Mouse (Mus musculus) CH12.LX (cell line): ENCODE results near the gene Slitrk3. TPM values are rescaled to one million over a fixed set of nuclear protein-coding genes. Genes with fewer than 3 reads are reported as not detected.
"Not testable (repeated sequence)": the region's sequence is repeated elsewhere in the genome, so short reads cannot be mapped to it uniquely, and the experiment has no call there.

ENCODE experiments used
- DNase-seq: peaks from one replicate; pipeline ENCODE4 v3.0.0-alpha.2; 2013; ENCODE audit errors: extremely low read depth
- H3K27ac ChIP-seq: 2 replicates; pipeline ENCODE4 v1.5.1; 2012; ENCODE audit warnings: low read depth, mild to moderate bottlenecking, control low read depth, moderate library complexity; ENCODE audit not compliant: insufficient read depth
- H3K27me3 ChIP-seq: replicated peaks from 2 replicates; pipeline ENCODE3; 2012; ENCODE audit warnings: inconsistent platforms
- H3K36me3 ChIP-seq, 2 experiments: replicated peaks in 1 of 2; 2 replicates each; pipeline versions ENCODE3 to v1.6.1; 2012; ENCODE audit warnings: inconsistent platforms in 1 of 2, low read length in 1 of 2, mild to moderate bottlenecking in 1 of 2, mixed read lengths in 1 of 2, moderate library complexity in 1 of 2; ENCODE audit not compliant: control insufficient read depth in 1 of 2, insufficient read depth in 1 of 2
- H3K4me1 ChIP-seq, 2 experiments: 2 replicates each; pipeline ENCODE4 v1.6.1; 2012; ENCODE audit warnings: inconsistent platforms in 1 of 2, moderate library complexity in 1 of 2; ENCODE audit not compliant: insufficient read depth in 2 of 2, control insufficient read depth in 1 of 2
- H3K4me2 ChIP-seq: 2 replicates; pipeline ENCODE4 v1.6.1; 2012; ENCODE audit warnings: low read depth, mild to moderate bottlenecking, control low read depth; ENCODE audit not compliant: poor library complexity, insufficient read depth, severe bottlenecking
- H3K4me3 ChIP-seq, 3 experiments: fragments of 150-350 bp in 1 of 3; sonication (generic) in 1 of 3; replicated peaks in 1 of 3; 2 replicates each; pipeline versions ENCODE3 to v1.5.1; 2011 to 2012; ENCODE audit warnings: low read depth in 2 of 3, low read length in 2 of 3, mild to moderate bottlenecking in 2 of 3, moderate library complexity in 2 of 3, control low read depth in 1 of 3, improper control_type of control experiment in 1 of 3, inconsistent platforms in 1 of 3, mixed read lengths in 1 of 3; ENCODE audit not compliant: poor library complexity in 1 of 3
- H3K79me2 ChIP-seq: replicated peaks from 2 replicates; pipeline ENCODE4 v1.6.1; 2012; ENCODE audit warnings: mild to moderate bottlenecking, moderate library complexity; ENCODE audit not compliant: control insufficient read depth, poor library complexity, insufficient read depth, severe bottlenecking; ENCODE audit errors: extremely low read depth
- H3K9ac ChIP-seq: 2 replicates; pipeline ENCODE4 v1.6.1; 2012; ENCODE audit warnings: low read depth, mild to moderate bottlenecking, control low read depth, moderate library complexity; ENCODE audit not compliant: insufficient read depth
- H3K9me3 ChIP-seq: replicated peaks from 2 replicates; pipeline ENCODE3; 2012; ENCODE audit warnings: low read length, inconsistent platforms, mixed read lengths
- BHLHE40 ChIP-seq: IDR thresholded peaks from 2 replicates; pipeline ENCODE4 v1.6.1; 2011; ENCODE audit warnings: mild to moderate bottlenecking, low read depth, low read length, improper control_type of control experiment
- CHD1 ChIP-seq: IDR thresholded peaks from 2 replicates; pipeline ENCODE4 v1.6.1; 2012; ENCODE audit warnings: low read depth, low read length, improper control_type of control experiment, inconsistent platforms
- ELF1 ChIP-seq: IDR thresholded peaks from 2 replicates; pipeline ENCODE4 v1.6.1; 2014; ENCODE audit warnings: low read depth, mild to moderate bottlenecking, inconsistent platforms, low read length, improper control_type of control experiment
- ETS1 ChIP-seq: conservative IDR thresholded peaks from 2 replicates; pipeline ENCODE4 v1.6.1; 2012; ENCODE audit warnings: low read depth, mild to moderate bottlenecking, inconsistent platforms, low read length, improper control_type of control experiment, moderate library complexity
- JUND ChIP-seq: conservative IDR thresholded peaks from 2 replicates; pipeline ENCODE4 v1.6.1; 2011; ENCODE audit warnings: low read depth, low read length, improper control_type of control experiment
- MAX ChIP-seq: IDR thresholded peaks from 2 replicates; pipeline ENCODE4 v1.6.1; 2011; ENCODE audit warnings: low read length, improper control_type of control experiment
- MYC ChIP-seq: IDR thresholded peaks from 2 replicates; pipeline ENCODE4 v1.6.1; 2011; ENCODE audit warnings: low read depth, mild to moderate bottlenecking, improper control_type of control experiment, low read length
- NELFE ChIP-seq: IDR thresholded peaks from 2 replicates; pipeline ENCODE4 v1.6.1; 2011; ENCODE audit warnings: low read depth, low read length, improper control_type of control experiment
- NRF1 ChIP-seq: IDR thresholded peaks from 2 replicates; pipeline ENCODE4 v1.6.1; 2014; ENCODE audit warnings: low read depth, mild to moderate bottlenecking, inconsistent platforms, low read length, improper control_type of control experiment, moderate library complexity
- POLR2A ChIP-seq: IDR thresholded peaks from 2 replicates; pipeline ENCODE4 v1.6.1; 2011; ENCODE audit warnings: low read depth, mild to moderate bottlenecking, improper control_type of control experiment, low read length
- POLR2AphosphoS2 ChIP-seq: IDR thresholded peaks from 2 replicates; pipeline ENCODE4 v1.6.1; 2011; ENCODE audit warnings: low read depth, low read length, improper control_type of control experiment
- RAD21 ChIP-seq: IDR thresholded peaks from 2 replicates; pipeline ENCODE4 v1.6.1; 2011; ENCODE audit warnings: low read depth, mild to moderate bottlenecking, low read length, improper control_type of control experiment, moderate library complexity
- RCOR1 ChIP-seq: conservative IDR thresholded peaks from 2 replicates; pipeline ENCODE4 v1.6.1; 2012; ENCODE audit warnings: low read depth, mild to moderate bottlenecking, inconsistent platforms, low read length, improper control_type of control experiment
- SIN3A ChIP-seq: IDR thresholded peaks from 2 replicates; pipeline ENCODE4 v1.6.1; 2012; ENCODE audit warnings: low read length, improper control_type of control experiment, inconsistent platforms
- SMC3 ChIP-seq: IDR thresholded peaks from 2 replicates; pipeline ENCODE4 v1.6.1; 2011; ENCODE audit warnings: low read depth, low read length, improper control_type of control experiment
- TCF12 ChIP-seq: IDR thresholded peaks from 2 replicates; pipeline ENCODE4 v1.6.1; 2014; ENCODE audit warnings: low read depth, mild to moderate bottlenecking, inconsistent platforms, low read length, improper control_type of control experiment
- UBTF ChIP-seq: IDR thresholded peaks from 2 replicates; pipeline ENCODE4 v1.6.1; 2012; ENCODE audit warnings: low read depth, mild to moderate bottlenecking, inconsistent platforms, low read length, improper control_type of control experiment, moderate library complexity
- ZKSCAN1 ChIP-seq: IDR thresholded peaks from 2 replicates; pipeline ENCODE4 v1.6.1; 2012; ENCODE audit warnings: low read depth, inconsistent platforms, low read length, improper control_type of control experiment, borderline replicate concordance
- ZMIZ1 ChIP-seq: IDR thresholded peaks from 2 replicates; pipeline ENCODE4 v1.6.1; 2012; ENCODE audit warnings: low read depth, mild to moderate bottlenecking, inconsistent platforms, low read length, improper control_type of control experiment
- ZNF384 ChIP-seq: IDR thresholded peaks from 2 replicates; pipeline ENCODE4 v1.6.1; 2012; ENCODE audit warnings: low read depth, low read length, improper control_type of control experiment, inconsistent platforms
- dilution Hi-C: fragments of 300-500 bp; cut with MboI; formaldehyde crosslinking; loops from 2 replicates; pipeline ENCODE4 v1.14.3; 2020; ENCODE audit warnings: low sequenced_read_pairs; ENCODE audit not compliant: extremely low pct_unique_long_range_greater_than_20kb, extremely low pct_ligation_motif_present
- in situ Hi-C: fragments of 300-500 bp; cut with MboI; formaldehyde crosslinking; loops from 3 replicates; pipeline ENCODE4 v1.14.3; 2019; ENCODE audit warnings: low sequenced_read_pairs, low pct_ligation_motif_present, low pct_unique_long_range_greater_than_20kb, mixed read lengths
- polyA plus RNA-seq: library from polyadenylated mRNA; unstranded; fragments of >175 nt; gene quantifications from 2 replicates; pipeline ENCODE4 v1.2.1, GENCODE M21; 2012; ENCODE audit warnings: low read depth; ENCODE audit not compliant: insufficient read length
- total RNA-seq, 2 experiments: library from RNA; depleted of rRNA; stranded (reverse); fragments of 300-350 nt in 1 of 2; fragments of >200 nt in 1 of 2; gene quantifications; 2 replicates each; pipeline ENCODE4 v1.2.3; 2012 to 2014

Slitrk3 gene
- total RNA-seq (2012; rRNA removed), result not detected in 2 replicates
- not detected in 2 replicates for total RNA-seq (2014; rRNA removed)
- not detected in 2 replicates for polyA plus RNA-seq

- Histone ChIP-seq H3K4me1 (no peaks in the 10 kb centered on the region), H3K27me3 (no peaks in the 10 kb centered on the region), H3K79me2 (no peaks in the 10 kb centered on the region), H3K9ac (no peak within 1 kb of the TSS), H3K9me3 (peaks cover 8% of the 10 kb centered on the region), H3K4me3 (no peak within 1 kb of the TSS), H3K4me2 (no peak within 1 kb of the TSS), H3K36me3 (no peaks in the 10 kb centered on the region), H3K27ac (no peak within 1 kb of the TSS)
- in situ Hi-C loops, result no loop called here
- TF ChIP-seq SIN3A, result no peak
- TF ChIP-seq NELFE, result no peak
- TF ChIP-seq CHD1, result no peak
- TF ChIP-seq SMC3, result no peak
- no peak for TF ChIP-seq ELF1
- TF ChIP-seq BHLHE40, result no peak
- TF ChIP-seq JUND, result no peak
- no peak for TF ChIP-seq ETS1
- no peak for DNase-seq
- dilution Hi-C loops, result no loop called here
These were observed at the start of gene Slitrk3 for GRCm38 (mm10) chr3:73057197-73057811. Slitrk3 (minus strand) TSS chr3:73057803.

- H3K4me2 ChIP-seq, H3K27ac ChIP-seq, in situ Hi-C loops, H3K27me3 ChIP-seq, H3K79me2 ChIP-seq, H3K9me3 ChIP-seq, H3K9ac ChIP-seq, dilution Hi-C loops, H3K36me3 ChIP-seq, H3K4me3 ChIP-seq, DNase-seq, H3K4me1 ChIP-seq: not testable (repeated sequence)
These were observed 36.8 kb upstream of the Slitrk3 start for GRCm38 (mm10) chr3:73094445-73094844.

GRCm38 (mm10) chr3:73084620-73085019, 27.0 kb upstream of the Slitrk3 start:
- Histone ChIP-seq H3K4me2 (no peak overlapping the region), H3K79me2 (no peaks in the 10 kb centered on the region), H3K9me3 (no peaks in the 10 kb centered on the region)
- dilution Hi-C loops, result no loop called here
- DNase-seq, result no peak
- TF ChIP-seq RAD21 (no peak), UBTF (no peak), ZNF384 (no peak), POLR2A (no peak), NRF1 (no peak), ZMIZ1 (no peak), RCOR1 (no peak), ELF1 (no peak), CHD1 (no peak), MYC (no peak), MAX (no peak), ZKSCAN1 (no peak), POLR2AphosphoS2 (no peak), BHLHE40 (no peak), TCF12 (no peak)
- TF ChIP-seq, all 38 proteins: peak for 0
- in situ Hi-C loops, result no loop called here
- no peak overlapping the region for H3K9ac ChIP-seq
- H3K4me1 ChIP-seq, result no peaks in the 10 kb centered on the region
- no peak overlapping the region for H3K27ac ChIP-seq
- H3K36me3 ChIP-seq, result no peaks in the 10 kb centered on the region
- H3K4me3 ChIP-seq, result no peak overlapping the region
- no peaks in the 10 kb centered on the region for H3K27me3 ChIP-seq
